Mouse (Mus musculus): ENCODE measurements around the gene Unc79. TPM values are rescaled to one million over a fixed set of nuclear protein-coding genes. Genes with fewer than 3 reads are reported as not detected.

Gene Unc79
- polyA plus RNA-seq (2012; ENCODE audit: low replicate concordance): not detected in 2 replicates

DNA sequence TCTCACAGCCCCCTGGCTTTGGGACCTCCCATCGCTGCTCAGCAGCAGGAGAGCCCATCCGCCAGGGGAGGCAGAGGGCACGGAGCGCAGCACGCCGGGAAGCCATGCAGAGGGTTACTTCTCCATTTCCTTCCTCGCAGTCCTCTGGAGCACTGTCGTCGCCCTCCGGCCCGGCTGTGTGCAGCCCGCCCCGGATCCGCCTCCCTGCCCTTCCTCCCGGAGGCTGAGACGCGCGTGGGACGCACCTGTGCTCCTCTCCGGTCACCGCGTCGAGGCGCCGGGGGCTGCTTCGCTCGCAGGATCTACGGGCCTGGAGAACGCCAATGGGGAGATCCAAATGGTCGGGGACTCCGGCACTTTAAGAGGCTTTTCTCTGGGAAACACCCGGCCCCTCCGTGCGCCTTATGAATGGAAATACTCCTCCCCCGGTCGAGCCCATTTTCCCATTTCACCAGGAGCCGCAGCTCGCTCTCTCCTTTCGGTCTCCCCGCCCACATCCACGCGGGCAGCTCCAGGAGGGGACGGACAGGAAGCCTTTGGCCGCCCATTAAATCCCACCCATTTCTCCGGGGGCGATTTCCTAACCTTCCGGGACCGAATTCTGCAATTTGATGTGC is at the start of gene Unc79:
Gene Unc79 (plus strand): TSS at position 82 of the 617 bp plus-strand sequence.

DNA sequence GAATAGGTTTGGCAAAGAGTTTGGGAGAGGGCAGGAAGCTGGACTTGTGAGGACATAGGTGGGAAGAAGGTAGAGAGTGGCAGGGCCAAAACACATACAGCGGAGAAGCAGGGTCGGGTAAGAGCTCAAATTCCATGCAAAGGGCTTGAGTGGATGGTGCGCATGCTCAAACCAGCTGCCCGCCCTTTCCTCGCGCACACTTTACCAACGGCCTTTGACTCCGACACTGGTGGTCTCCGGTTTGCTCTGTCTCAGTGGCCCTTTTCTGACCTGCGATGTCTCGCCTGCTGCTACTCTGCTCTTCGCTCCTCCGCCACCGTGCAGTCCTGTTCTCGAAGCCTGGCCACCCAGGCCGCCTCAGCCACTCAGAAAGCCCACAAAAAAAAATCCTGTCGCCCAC is 49.6 kb upstream of the Unc79 start, which contains the start of gene Cox8c:
Gene Cox8c (plus strand): TSS at position 226 of the 400 bp plus-strand sequence.

Other genes starting within 250 kb of the Unc79 start
- 5.4 and 9.9 TPM in 2 replicates for gene Itpk1, start 243.9 kb upstream of the Unc79 start, polyA plus RNA-seq (2012; ENCODE audit: low replicate concordance)
- gene Moap1, start 205.2 kb upstream of the Unc79 start, polyA plus RNA-seq (2012; ENCODE audit: low replicate concordance): 1.3 and 1.9 TPM in 2 replicates
- gene Tmem251, start 205.1 kb upstream of the Unc79 start, polyA plus RNA-seq (2012; ENCODE audit: low replicate concordance): 3.1 and 3.6 TPM in 2 replicates
- gene Gm28051, start 191.1 kb upstream of the Unc79 start, polyA plus RNA-seq (2012; ENCODE audit: low replicate concordance): 3.7 and 11.7 TPM in 2 replicates
- 1.7 and 8.8 TPM in 2 replicates for gene Gon7, start 191.1 kb upstream of the Unc79 start, polyA plus RNA-seq (2012; ENCODE audit: low replicate concordance)
- gene Ubr7, start 190.9 kb upstream of the Unc79 start, polyA plus RNA-seq (2012; ENCODE audit: low replicate concordance): 6.2 and 22.8 TPM in 2 replicates
- 0.65 and 0.89 TPM in 2 replicates for gene Gm20604, start 190.2 kb upstream of the Unc79 start, polyA plus RNA-seq (2012; ENCODE audit: low replicate concordance)
- 2.1 and 2.6 TPM in 2 replicates for gene Btbd7, start 70.4 kb upstream of the Unc79 start, polyA plus RNA-seq (2012; ENCODE audit: low replicate concordance)
- gene Cox8c, start 49.5 kb upstream of the Unc79 start, polyA plus RNA-seq (2012; ENCODE audit: low replicate concordance): not detected in 2 replicates

Measured in leukemia stem cell, adult 10-12 weeks (primary cell).